In genomic region chr19:56808771-56809170, GRCm38 (mm10) we compare ENCODE assay signal across 10 mouse cellular contexts. TPM values are rescaled to one million over a fixed set of nuclear protein-coding genes. Genes with fewer than 3 reads are reported as not detected.
DNase-seq lines count a peak whose midpoint lies in the region; ATAC-seq and TF ChIP-seq lines count a peak whose summit lies in the region.
"Had no signal": no experiment of that assay in that cellular context is flagged by ENCODE, and none has a peak within 500 bp of the region (broad histone marks: within the 10 kb centered on the region; RNA-seq: fewer than 3 reads in every experiment).

No protein-coding gene starts in this region.

- no peak overlapping the region for H3K27ac ChIP-seq in gastrocnemius, adult 2 months

- intact Hi-C loops in gastrocnemius, adult 2 months (cut with DNase I), result no loop called here

- no peak overlapping the region for H3K4me3 ChIP-seq in gastrocnemius, adult 2 months

- DNase-seq in gastrocnemius, adult 2 months, result no peak
- DNase-seq in gastrocnemius, postnatal 4 days (ENCODE audit: low spot score in 2 of 2), result no peak
- DNase-seq in lung, postnatal 10 days, result peak; percentile 24
- DNase-seq in lung, adult 18-20 months, result no peak
- peak; percentile 32 for DNase-seq in R1 (ENCODE audit: low read depth, low spot score)
- peak; percentile 52 for DNase-seq in mesoderm, embryonic 11.5 days (ENCODE audit: low read depth, low spot score)
- DNase-seq in kidney, postnatal 14 days, result no peak
- DNase-seq: gastrocnemius, postnatal 36 days had no signal

- no peak for ATAC-seq in frontal cortex, adult (ENCODE audit: low TSS enrichment)

- peak; percentile 49 for TF ChIP-seq CTCF in gastrocnemius, adult 2 months (IDR thresholded peaks at IDR 0.05)

RNA-seq across cellular contexts. Expression of gene Ccdc186, which starts 13.2 kb away (rescaled TPM):
- 10 to 100 TPM; 23.1 to 26.7 TPM for total RNA-seq in gastrocnemius, adult 2 months (2021)
- 10 to 100 TPM; 29.2 to 36.1 TPM for total RNA-seq in gastrocnemius, postnatal 4 days (2021)

RNA-seq across cellular contexts. Expression of gene Tdrd1, which starts 17.2 kb away (rescaled TPM):
- not detected for total RNA-seq in gastrocnemius, adult 2 months (2021)
- total RNA-seq in gastrocnemius, postnatal 4 days (2021), result under 1 TPM; 0.23 to 0.29 TPM
- total RNA-seq: common myeloid progenitor, adult 5-6 weeks; gastrocnemius, postnatal 36 days had no signal

Comparison
In these comparisons a context has a peak if more than half of its experiments do, and no peak if none do; other contexts are left out.
1. DNase-seq: peak in lung, postnatal 10 days (single experiment), R1 (single experiment) and mesoderm, embryonic 11.5 days (single experiment); none in gastrocnemius, adult 2 months (single experiment), gastrocnemius, postnatal 4 days (0 of 2), lung, adult 18-20 months (0 of 2) and kidney, postnatal 14 days (single experiment).